Mouse (Mus musculus): Measurements from ENCODE around the gene Kbtbd12. TPM values are rescaled to one million over a fixed set of nuclear protein-coding genes. Genes with fewer than 3 reads are reported as not detected.

Kbtbd12 gene
- total RNA-seq, 2 experiments from 2014 or later, result 87.6 to 90.7 TPM

GRCm38 (mm10) chr6:88627317-88627811 lies 10.4 kb downstream of the Kbtbd12 start:
- peak; percentile 87 for DNase-seq (ENCODE audit: low spot score)

- no peak for DNase-seq (ENCODE audit: low spot score)
Measured at GRCm38 (mm10) chr6:88626912-88627311, 10.8 kb downstream of the Kbtbd12 start.

- DNase-seq (ENCODE audit: low spot score), result no peak
Measured at GRCm38 (mm10) chr6:88626462-88626861, 11.3 kb downstream of the Kbtbd12 start.

- peak; percentile 36 for DNase-seq (ENCODE audit: low spot score)
Measured at GRCm38 (mm10) chr6:88621816-88622481, 15.8 kb downstream of the Kbtbd12 start.

GRCm38 (mm10) chr6:88619542-88619941 lies 18.2 kb downstream of the Kbtbd12 start:
- no peak for DNase-seq (ENCODE audit: low spot score)

GRCm38 (mm10) chr6:88615352-88615751 lies 22.4 kb downstream of the Kbtbd12 start:
- DNase-seq (ENCODE audit: low spot score), result no peak

GRCm38 (mm10) chr6:88606417-88606816 lies 31.3 kb downstream of the Kbtbd12 start:
- DNase-seq (ENCODE audit: low spot score), result no peak

GRCm38 (mm10) chr6:88605715-88606114 lies 32.0 kb downstream of the Kbtbd12 start:
- no peak for DNase-seq (ENCODE audit: low spot score)

GRCm38 (mm10) chr6:88605235-88605634 lies 32.5 kb downstream of the Kbtbd12 start:
- no peak for DNase-seq (ENCODE audit: low spot score)

GRCm38 (mm10) chr6:88596108-88596507 lies 41.6 kb downstream of the Kbtbd12 start:
- DNase-seq (ENCODE audit: low spot score), result no peak

GRCm38 (mm10) chr6:88592367-88592766 lies 45.4 kb downstream of the Kbtbd12 start:
- DNase-seq (ENCODE audit: low spot score), result no peak

GRCm38 (mm10) chr6:88590231-88590630 lies 47.5 kb downstream of the Kbtbd12 start:
- DNase-seq (ENCODE audit: low spot score), result peak; percentile 24

- peak; percentile 20 for DNase-seq (ENCODE audit: low spot score)
Measured at GRCm38 (mm10) chr6:88589517-88589916, 48.2 kb downstream of the Kbtbd12 start.

- DNase-seq (ENCODE audit: low spot score), result no peak
Measured at GRCm38 (mm10) chr6:88588581-88589256, 49.0 kb downstream of the Kbtbd12 start.

- no peak for DNase-seq (ENCODE audit: low spot score)
Measured at GRCm38 (mm10) chr6:88587091-88587490, 50.7 kb downstream of the Kbtbd12 start.

- DNase-seq (ENCODE audit: low spot score), result no peak
Measured at GRCm38 (mm10) chr6:88583950-88584349, 53.8 kb downstream of the Kbtbd12 start.

GRCm38 (mm10) chr6:88576495-88576894 lies 61.3 kb downstream of the Kbtbd12 start:
- DNase-seq (ENCODE audit: low spot score), result no peak

- no peak for DNase-seq (ENCODE audit: low spot score)
Measured at GRCm38 (mm10) chr6:88566676-88567075, 71.1 kb downstream of the Kbtbd12 start.

GRCm38 (mm10) chr6:88565033-88565432 lies 72.7 kb downstream of the Kbtbd12 start:
- DNase-seq (ENCODE audit: low spot score), result no peak

- DNase-seq (ENCODE audit: low spot score), result no peak
Measured at GRCm38 (mm10) chr6:88560156-88560555, 77.6 kb downstream of the Kbtbd12 start.

- DNase-seq (ENCODE audit: low spot score), result peak; percentile 17
Measured at GRCm38 (mm10) chr6:88559688-88560087, 78.1 kb downstream of the Kbtbd12 start.

- peak; percentile 86 for DNase-seq (ENCODE audit: low spot score)
Measured at GRCm38 (mm10) chr6:88558076-88558475, 79.7 kb downstream of the Kbtbd12 start.

GRCm38 (mm10) chr6:88557548-88557947 lies 80.2 kb downstream of the Kbtbd12 start:
- no peak for DNase-seq (ENCODE audit: low spot score)

Data from gastrocnemius, adult 18-20 months (tissue).